Mouse (Mus musculus): Measurements from ENCODE around the gene Bcl2l12. TPM values are rescaled to one million over a fixed set of nuclear protein-coding genes. Genes with fewer than 3 reads are reported as not detected.

The Bcl2l12 gene
- polyA plus RNA-seq, 1 experiment from 2014 or later = 10.2 TPM

- WGBS = 98% methylated on average over 3 of the region's 3 CpGs
These were observed 15.6 kb upstream of the Bcl2l12 start for GRCm38 (mm10) chr7:45014096-45014451.

GRCm38 (mm10) chr7:45013366-45014095 is 15.0 kb upstream of the Bcl2l12 start:
- Histone ChIP-seq H3K9ac (ENCODE audit: low read depth, low read length) (no peak overlapping the region), H3K9me3 (ENCODE audit: control insufficient read depth, low read length) (no peaks in the 10 kb centered on the region), H3K27ac (ENCODE audit: low read depth, low read length) (no peak overlapping the region), H3K4me3 (ENCODE audit: low read length) (no peak overlapping the region), H3K4me2 (ENCODE audit: low read length) (no peak overlapping the region), H3K27me3 (replicated peaks; ENCODE audit: control insufficient read depth, insufficient read depth, low read length) (no peaks in the 10 kb centered on the region), H3K36me3 (ENCODE audit: control insufficient read depth, insufficient read depth, low read length) (peaks cover 29% of the 10 kb centered on the region), H3K4me1 (ENCODE audit: control insufficient read depth, insufficient read depth, low read depth, low read length) (peaks cover 20% of the 10 kb centered on the region)
- 96% methylated on average over 16 of the region's 16 CpGs for WGBS
- ATAC-seq = no peak

More at GRCm38 (mm10) chr7:45014096-45014451, 15.6 kb upstream of the Bcl2l12 start:
- Histone ChIP-seq H3K9me3 (ENCODE audit: control insufficient read depth, low read length) (no peaks in the 10 kb centered on the region), H3K4me2 (ENCODE audit: low read length) (no peak overlapping the region; the same call in 1 of the 2 replicates), H3K4me3 (ENCODE audit: low read length) (no peak overlapping the region), H3K27ac (ENCODE audit: low read depth, low read length) (no peak overlapping the region), H3K4me1 (ENCODE audit: control insufficient read depth, insufficient read depth, low read depth, low read length) (peaks cover 20% of the 10 kb centered on the region), H3K36me3 (ENCODE audit: control insufficient read depth, insufficient read depth, low read length) (peaks cover 29% of the 10 kb centered on the region), H3K27me3 (replicated peaks; ENCODE audit: control insufficient read depth, insufficient read depth, low read length) (no peaks in the 10 kb centered on the region), H3K9ac (ENCODE audit: low read depth, low read length) (no peak overlapping the region)
- ATAC-seq = no peak

GRCm38 (mm10) chr7:45012824-45013223 is 14.3 kb upstream of the Bcl2l12 start:
- Histone ChIP-seq H3K27me3 (replicated peaks; ENCODE audit: control insufficient read depth, insufficient read depth, low read length) (no peaks in the 10 kb centered on the region), H3K4me1 (ENCODE audit: control insufficient read depth, insufficient read depth, low read depth, low read length) (peaks cover 15% of the 10 kb centered on the region), H3K4me2 (ENCODE audit: low read length) (no peak overlapping the region), H3K4me3 (ENCODE audit: low read length) (no peak overlapping the region), H3K9ac (ENCODE audit: low read depth, low read length) (no peak overlapping the region), H3K36me3 (ENCODE audit: control insufficient read depth, insufficient read depth, low read length) (peaks cover 36% of the 10 kb centered on the region), H3K27ac (ENCODE audit: low read depth, low read length) (no peak overlapping the region), H3K9me3 (ENCODE audit: control insufficient read depth, low read length) (no peaks in the 10 kb centered on the region)
- no peak for ATAC-seq
- WGBS = 85% methylated on average over 4 of the region's 4 CpGs

- Histone ChIP-seq H3K27me3 (replicated peaks; ENCODE audit: control insufficient read depth, insufficient read depth, low read length) (no peaks in the 10 kb centered on the region), H3K4me1 (ENCODE audit: control insufficient read depth, insufficient read depth, low read depth, low read length) (peaks cover 15% of the 10 kb centered on the region), H3K9me3 (ENCODE audit: control insufficient read depth, low read length) (no peaks in the 10 kb centered on the region), H3K4me3 (ENCODE audit: low read length) (no peak overlapping the region), H3K27ac (ENCODE audit: low read depth, low read length) (no peak overlapping the region), H3K9ac (ENCODE audit: low read depth, low read length) (no peak overlapping the region), H3K36me3 (ENCODE audit: control insufficient read depth, insufficient read depth, low read length) (peaks cover 44% of the 10 kb centered on the region), H3K4me2 (ENCODE audit: low read length) (no peak overlapping the region)
- ATAC-seq = no peak
- WGBS = 97% methylated on average over 6 of the region's 6 CpGs
These were observed 13.5 kb upstream of the Bcl2l12 start for GRCm38 (mm10) chr7:45012011-45012410.

GRCm38 (mm10) chr7:45008411-45008810 is 9.9 kb upstream of the Bcl2l12 start:
- H3K27me3 ChIP-seq (replicated peaks; ENCODE audit: control insufficient read depth, insufficient read depth, low read length) = no peaks in the 10 kb centered on the region
- no peak for ATAC-seq
- no peak overlapping the region for H3K27ac ChIP-seq (ENCODE audit: low read depth, low read length)
- no peaks in the 10 kb centered on the region for H3K4me1 ChIP-seq (ENCODE audit: control insufficient read depth, insufficient read depth, low read depth, low read length)
- H3K4me2 ChIP-seq (ENCODE audit: low read length) = no peak overlapping the region
- 96% methylated on average over 19 of the region's 19 CpGs for WGBS
- peaks cover 72% of the 10 kb centered on the region for H3K36me3 ChIP-seq (ENCODE audit: control insufficient read depth, insufficient read depth, low read length)
- no peaks in the 10 kb centered on the region for H3K9me3 ChIP-seq (ENCODE audit: control insufficient read depth, low read length)
- H3K9ac ChIP-seq (ENCODE audit: low read depth, low read length) = no peak overlapping the region
- H3K4me3 ChIP-seq (ENCODE audit: low read length) = no peak overlapping the region

GRCm38 (mm10) chr7:45007846-45008245 is 9.3 kb upstream of the Bcl2l12 start:
- Histone ChIP-seq H3K9me3 (ENCODE audit: control insufficient read depth, low read length) (no peaks in the 10 kb centered on the region), H3K4me3 (ENCODE audit: low read length) (no peak overlapping the region), H3K36me3 (ENCODE audit: control insufficient read depth, insufficient read depth, low read length) (peaks cover 73% of the 10 kb centered on the region), H3K27me3 (replicated peaks; ENCODE audit: control insufficient read depth, insufficient read depth, low read length) (no peaks in the 10 kb centered on the region), H3K4me2 (ENCODE audit: low read length) (no peak overlapping the region), H3K4me1 (ENCODE audit: control insufficient read depth, insufficient read depth, low read depth, low read length) (no peaks in the 10 kb centered on the region), H3K9ac (ENCODE audit: low read depth, low read length) (no peak overlapping the region), H3K27ac (ENCODE audit: low read depth, low read length) (no peak overlapping the region)
- WGBS = 96% methylated on average over 30 of the region's 30 CpGs
- ATAC-seq = no peak

DNA sequence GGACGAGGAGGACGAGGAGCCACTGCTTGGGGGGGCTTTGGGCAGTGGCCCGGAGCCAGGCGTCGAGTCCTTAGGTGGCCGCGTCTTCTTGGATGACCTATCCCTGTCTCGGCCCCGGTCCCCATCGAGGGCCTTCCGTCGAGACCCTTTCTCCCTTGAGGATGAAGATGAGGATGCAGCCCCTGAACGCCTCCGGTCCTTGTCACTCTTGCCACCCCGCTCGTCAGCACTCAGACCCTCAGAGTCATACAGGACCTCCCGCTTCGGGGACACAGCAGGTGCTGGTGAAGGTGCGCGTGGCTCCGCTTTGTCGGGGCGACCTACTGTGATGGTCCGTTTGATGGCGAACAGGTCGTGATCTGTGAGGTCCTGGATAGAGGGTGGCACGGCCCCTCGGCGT is 8.6 kb upstream of the Bcl2l12 start:
- Histone ChIP-seq H3K27me3 (replicated peaks; ENCODE audit: control insufficient read depth, insufficient read depth, low read length) (no peaks in the 10 kb centered on the region), H3K4me3 (ENCODE audit: low read length) (no peak overlapping the region), H3K27ac (ENCODE audit: low read depth, low read length) (no peak overlapping the region), H3K9ac (ENCODE audit: low read depth, low read length) (no peak overlapping the region), H3K4me1 (ENCODE audit: control insufficient read depth, insufficient read depth, low read depth, low read length) (no peaks in the 10 kb centered on the region), H3K4me2 (ENCODE audit: low read length) (no peak overlapping the region), H3K9me3 (ENCODE audit: control insufficient read depth, low read length) (no peaks in the 10 kb centered on the region), H3K36me3 (ENCODE audit: control insufficient read depth, insufficient read depth, low read length) (peaks cover 76% of the 10 kb centered on the region)
- WGBS = 93% methylated on average over 29 of the region's 29 CpGs
- ATAC-seq = no peak

- H3K4me2 ChIP-seq (ENCODE audit: low read length) = no peak overlapping the region
- H3K36me3 ChIP-seq (ENCODE audit: control insufficient read depth, insufficient read depth, low read length) = peaks cover 75% of the 10 kb centered on the region
- H3K27ac ChIP-seq (ENCODE audit: low read depth, low read length) = no peak overlapping the region
- no peak overlapping the region for H3K9ac ChIP-seq (ENCODE audit: low read depth, low read length)
- H3K4me1 ChIP-seq (ENCODE audit: control insufficient read depth, insufficient read depth, low read depth, low read length) = no peaks in the 10 kb centered on the region
- no peaks in the 10 kb centered on the region for H3K9me3 ChIP-seq (ENCODE audit: control insufficient read depth, low read length)
- no peaks in the 10 kb centered on the region for H3K27me3 ChIP-seq (replicated peaks; ENCODE audit: control insufficient read depth, insufficient read depth, low read length)
- 95% methylated on average over 12 of the region's 12 CpGs for WGBS
- ATAC-seq = no peak
- H3K4me3 ChIP-seq (ENCODE audit: low read length) = no peak overlapping the region
These were observed 8.0 kb upstream of the Bcl2l12 start for GRCm38 (mm10) chr7:45006503-45006902.

DNA sequence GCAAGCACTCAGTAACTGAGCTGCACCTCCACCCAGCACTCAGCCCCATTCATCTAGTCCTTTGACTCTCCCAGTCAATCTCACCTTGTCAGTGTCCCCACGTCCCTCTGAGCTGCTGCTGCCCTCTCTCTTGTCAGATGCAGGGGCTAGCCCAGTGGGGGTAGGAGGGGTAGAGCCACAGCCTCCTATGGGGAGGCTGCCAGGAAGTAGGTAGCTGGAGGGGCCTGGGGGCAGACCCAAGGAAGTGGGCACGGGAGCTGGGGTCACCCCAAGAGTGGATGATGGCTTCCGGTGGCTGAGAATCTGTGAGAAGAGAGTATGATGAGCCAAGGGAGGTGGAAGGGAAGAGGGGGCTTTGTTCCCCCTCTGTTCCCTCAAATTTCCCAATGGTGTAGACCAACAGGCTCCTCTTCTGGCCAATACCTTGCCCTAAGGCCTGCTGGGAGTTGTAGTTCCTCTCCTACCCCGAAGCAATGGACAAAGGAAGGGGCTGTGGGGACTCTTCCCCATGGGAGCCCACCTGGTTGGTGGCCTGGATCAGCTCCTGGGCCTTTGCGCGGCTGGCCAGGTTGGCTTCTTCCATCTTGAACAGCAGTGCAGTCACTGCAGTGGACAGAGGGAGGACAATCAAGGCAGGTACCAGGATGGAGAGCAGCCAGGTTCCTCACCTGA is 6.9 kb upstream of the Bcl2l12 start:
- no peaks in the 10 kb centered on the region for H3K27me3 ChIP-seq (replicated peaks; ENCODE audit: control insufficient read depth, insufficient read depth, low read length)
- no peaks in the 10 kb centered on the region for H3K9me3 ChIP-seq (ENCODE audit: control insufficient read depth, low read length)
- H3K9ac ChIP-seq (ENCODE audit: low read depth, low read length) = no peak overlapping the region
- no peak overlapping the region for H3K27ac ChIP-seq (ENCODE audit: low read depth, low read length)
- H3K4me3 ChIP-seq (ENCODE audit: low read length) = no peak overlapping the region
- ATAC-seq = no peak
- peaks cover 81% of the 10 kb centered on the region for H3K36me3 ChIP-seq (ENCODE audit: control insufficient read depth, insufficient read depth, low read length)
- no peaks in the 10 kb centered on the region for H3K4me1 ChIP-seq (ENCODE audit: control insufficient read depth, insufficient read depth, low read depth, low read length)
- WGBS = 87% methylated on average over 6 of the region's 6 CpGs
- H3K4me2 ChIP-seq (ENCODE audit: low read length) = no peak overlapping the region

Data from hindbrain, embryonic 16.5 days (tissue).